Mouse (Mus musculus) monocyte, adult 2 months (primary cell): ENCODE results near the gene Tmem216.

Experiments used
- DNase-seq, 2 experiments: peaks; one replicate each; pipeline ENCODE4 v3.0.0; 2022; ENCODE audit warnings: low spot score in 2 of 2, low read depth in 1 of 2

Tmem216 gene

GRCm38 (mm10) chr19:10555624-10556510, at the start of gene Tmem216:
Tmem216 (minus strand) TSS chr19:10556238.
- DNase-seq: peak; percentile 19 to 41

- DNase-seq: peak; percentile 91 to 96
These were observed 49.4 kb upstream of the Tmem216 start, which contains the start of the genes Ddb1 and Tkfc for GRCm38 (mm10) chr19:10605293-10605900. Ddb1 (plus strand) TSS chr19:10605327. Tkfc (minus strand) TSS chr19:10605654.

- no peak for DNase-seq
These were observed 48.5 kb upstream of the Tmem216 start for GRCm38 (mm10) chr19:10604534-10604933.

GRCm38 (mm10) chr19:10603660-10604523, 47.9 kb upstream of the Tmem216 start:
- no peak for DNase-seq

- peak; percentile 50 to 73 for DNase-seq
These were observed 46.7 kb upstream of the Tmem216 start for GRCm38 (mm10) chr19:10602787-10603186.

GRCm38 (mm10) chr19:10602247-10602769, 46.3 kb upstream of the Tmem216 start:
- no peak for DNase-seq

- no peak for DNase-seq
These were observed 43.6 kb upstream of the Tmem216 start for GRCm38 (mm10) chr19:10599648-10600047.

GRCm38 (mm10) chr19:10598188-10598587, 42.1 kb upstream of the Tmem216 start:
- DNase-seq: no peak

GRCm38 (mm10) chr19:10591659-10592377, 35.8 kb upstream of the Tmem216 start:
- DNase-seq: no peak

- no peak for DNase-seq
These were observed 34.3 kb upstream of the Tmem216 start for GRCm38 (mm10) chr19:10590301-10590700.

- no peak for DNase-seq
These were observed 33.3 kb upstream of the Tmem216 start for GRCm38 (mm10) chr19:10589127-10589857.

- no peak for DNase-seq
These were observed 31.2 kb upstream of the Tmem216 start for GRCm38 (mm10) chr19:10587231-10587630.

- DNase-seq: no peak
These were observed 29.1 kb upstream of the Tmem216 start for GRCm38 (mm10) chr19:10585112-10585511.

GRCm38 (mm10) chr19:10583550-10584146, 27.6 kb upstream of the Tmem216 start:
- DNase-seq: no peak

- DNase-seq: no peak
These were observed 25.9 kb upstream of the Tmem216 start for GRCm38 (mm10) chr19:10581984-10582383.

- DNase-seq: no peak
These were observed 24.7 kb upstream of the Tmem216 start for GRCm38 (mm10) chr19:10580761-10581160.

GRCm38 (mm10) chr19:10580102-10580501, 24.1 kb upstream of the Tmem216 start:
- no peak for DNase-seq

- DNase-seq: peak; percentile 75 to 87
These were observed 20.9 kb upstream of the Tmem216 start, which contains the start of the genes Cyb561a3 and Tmem138 for GRCm38 (mm10) chr19:10576690-10577561. Cyb561a3 (plus strand) TSS chr19:10577172. Tmem138 (minus strand) TSS chr19:10577362.
